Mouse (Mus musculus): ENCODE measurements at regions not wholly inside any gene's neighbourhood (a gene's known extent, or its start where the extent isn't known, plus 50 kb on each side); places are given as distances from the start of the nearest gene placed in this dataset.

DNA sequence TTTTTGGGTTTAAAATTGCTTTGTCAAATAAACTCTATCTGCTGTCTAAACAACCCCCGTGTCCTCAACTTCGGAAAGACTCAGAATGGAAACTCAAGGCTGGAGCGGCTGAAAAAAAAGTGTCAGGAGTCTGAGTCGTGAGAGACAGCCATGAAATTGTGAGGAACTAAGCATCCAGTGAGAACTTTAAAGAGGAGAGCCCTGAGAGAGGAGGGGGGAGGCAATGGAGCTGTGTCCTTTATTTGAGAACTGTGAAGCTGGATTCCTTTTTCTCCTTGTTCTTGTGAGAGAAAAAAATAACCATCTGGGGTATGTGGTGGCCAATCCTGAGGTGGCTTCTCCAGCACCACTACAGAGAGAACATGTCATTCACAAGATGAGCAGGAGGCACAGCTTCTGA is 336.9 kb upstream of the Dynlrb2 start:
- no peak overlapping the region for H3K4me3 ChIP-seq (ENCODE audit: low read length)
- no peak for ATAC-seq (replicated peaks; ENCODE audit: extremely low read depth, insufficient read depth, low FRiP score)
- H3K4me2 ChIP-seq (ENCODE audit: low read depth, low read length) = no peak overlapping the region

DNA sequence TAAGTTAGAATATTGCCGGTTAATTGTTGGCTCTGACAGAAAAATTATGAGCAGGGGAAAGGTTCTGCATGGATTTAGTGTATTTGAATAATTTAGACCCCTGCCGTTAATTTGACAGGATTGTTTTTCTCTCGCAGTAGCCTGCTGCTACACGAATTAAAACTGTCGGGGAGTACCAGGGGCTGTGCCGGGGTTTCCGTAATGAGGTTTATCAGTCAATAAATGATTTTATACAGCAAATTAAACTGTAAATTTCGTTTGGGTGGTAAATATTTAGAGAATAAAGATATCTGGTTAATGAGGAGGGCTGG is 339.8 kb upstream of the Dynlrb2 start:
- H3K36me3 ChIP-seq (ENCODE audit: control insufficient read depth, insufficient read depth) = no peaks in the 10 kb centered on the region
- ATAC-seq (replicated peaks; ENCODE audit: extremely low read depth, insufficient read depth, low FRiP score) = no peak
- WGBS = 40% methylated on average over 8 of the region's 8 CpGs

More for the DNA sequence above, 336.9 kb upstream of the Dynlrb2 start:
- 28% methylated on average over 4 of the region's 4 CpGs for WGBS
- H3K9ac ChIP-seq (ENCODE audit: low read length) = no peak overlapping the region
- H3K27me3 ChIP-seq (ENCODE audit: control insufficient read depth, insufficient read depth, low read length) = no peaks in the 10 kb centered on the region
- H3K36me3 ChIP-seq (ENCODE audit: control insufficient read depth, insufficient read depth) = no peaks in the 10 kb centered on the region
- H3K27ac ChIP-seq (ENCODE audit: low read length) = no peak overlapping the region
- H3K9me3 ChIP-seq (replicated peaks; ENCODE audit: control insufficient read depth, low read length) = no peaks in the 10 kb centered on the region
- no peaks in the 10 kb centered on the region for H3K4me1 ChIP-seq (ENCODE audit: control insufficient read depth, insufficient read depth, low read length)

DNA sequence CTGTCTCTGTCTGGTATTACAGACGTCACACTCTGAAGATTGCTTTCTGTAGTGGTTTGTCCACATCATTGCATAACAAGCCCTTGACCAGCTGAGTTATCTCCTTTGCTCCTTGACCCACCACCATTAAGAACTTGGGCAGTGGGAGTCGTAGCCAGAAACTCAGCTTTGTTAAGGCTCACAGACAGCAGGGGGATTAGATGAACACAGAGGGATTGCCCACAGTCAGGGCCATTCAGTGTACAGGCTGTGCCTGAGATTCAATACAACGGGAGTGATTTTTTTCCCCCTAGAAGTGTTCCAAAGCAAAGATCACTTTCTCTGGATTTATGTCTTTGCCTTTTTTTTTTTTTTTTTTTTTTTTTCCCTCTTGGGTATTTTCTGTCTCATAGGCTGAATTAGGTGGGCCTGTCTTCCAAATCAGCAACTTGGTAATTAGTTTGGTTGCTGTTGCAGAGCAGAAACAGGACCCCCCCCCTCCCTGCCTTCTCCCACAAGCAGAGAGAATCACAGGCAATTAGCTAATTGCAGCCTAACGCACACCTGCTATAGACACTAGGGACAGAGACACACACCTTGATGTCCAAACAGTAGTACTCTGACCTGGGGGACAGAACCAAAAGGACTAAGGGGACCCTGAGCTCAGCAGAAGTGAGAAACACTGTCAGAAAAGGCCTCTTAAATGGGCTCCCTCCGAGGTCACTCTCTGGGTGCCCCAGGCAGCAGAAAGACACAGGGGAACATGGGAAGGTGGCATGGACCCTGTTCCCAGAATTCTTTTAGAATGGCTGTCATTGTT is 340.4 kb upstream of the Dynlrb2 start:
- no peak overlapping the region for H3K9ac ChIP-seq (ENCODE audit: low read length)
- no peaks in the 10 kb centered on the region for H3K36me3 ChIP-seq (ENCODE audit: control insufficient read depth, insufficient read depth)
- ATAC-seq (replicated peaks; ENCODE audit: extremely low read depth, insufficient read depth, low FRiP score) = no peak
- H3K27ac ChIP-seq (ENCODE audit: low read length) = no peak overlapping the region
- H3K4me3 ChIP-seq (ENCODE audit: low read length) = no peak overlapping the region
- H3K4me1 ChIP-seq (ENCODE audit: control insufficient read depth, insufficient read depth, low read length) = no peaks in the 10 kb centered on the region
- H3K4me2 ChIP-seq (ENCODE audit: low read depth, low read length) = no peak overlapping the region
- no peaks in the 10 kb centered on the region for H3K27me3 ChIP-seq (ENCODE audit: control insufficient read depth, insufficient read depth, low read length)
- H3K9me3 ChIP-seq (replicated peaks; ENCODE audit: control insufficient read depth, low read length) = no peaks in the 10 kb centered on the region
- 55% methylated on average over 5 of the region's 5 CpGs for WGBS

More for the DNA sequence above, 339.8 kb upstream of the Dynlrb2 start:
- Histone ChIP-seq H3K27me3 (ENCODE audit: control insufficient read depth, insufficient read depth, low read length) (no peaks in the 10 kb centered on the region), H3K4me1 (ENCODE audit: control insufficient read depth, insufficient read depth, low read length) (no peaks in the 10 kb centered on the region), H3K9ac (ENCODE audit: low read length) (no peak overlapping the region), H3K9me3 (replicated peaks; ENCODE audit: control insufficient read depth, low read length) (no peaks in the 10 kb centered on the region), H3K27ac (ENCODE audit: low read length) (no peak overlapping the region), H3K4me2 (ENCODE audit: low read depth, low read length) (no peak overlapping the region), H3K4me3 (ENCODE audit: low read length) (no peak overlapping the region)

DNA sequence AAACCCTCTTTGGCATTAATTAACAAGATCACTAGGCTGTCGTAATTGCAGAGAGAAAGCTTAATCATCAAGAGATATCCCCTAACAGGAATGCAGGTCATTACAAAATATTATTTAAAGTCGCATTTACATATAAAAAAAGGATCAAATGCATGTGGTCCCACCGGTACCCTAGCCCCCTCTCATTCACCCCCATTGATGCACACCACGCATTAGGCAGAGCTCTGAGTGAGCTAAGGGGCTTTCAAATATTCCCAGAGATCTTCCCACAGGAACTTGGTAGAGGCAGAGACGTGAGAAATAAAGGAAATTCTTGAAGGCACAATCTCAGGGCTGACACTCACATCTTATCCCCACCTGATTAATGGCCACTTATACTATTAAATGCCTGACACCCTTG is 343.8 kb upstream of the Dynlrb2 start:
- 55% methylated on average over 5 of the region's 5 CpGs for WGBS
- Histone ChIP-seq H3K4me1 (ENCODE audit: control insufficient read depth, insufficient read depth, low read length) (no peaks in the 10 kb centered on the region), H3K4me2 (ENCODE audit: low read depth, low read length) (no peak overlapping the region), H3K9ac (ENCODE audit: low read length) (no peak overlapping the region), H3K27me3 (ENCODE audit: control insufficient read depth, insufficient read depth, low read length) (no peaks in the 10 kb centered on the region), H3K36me3 (ENCODE audit: control insufficient read depth, insufficient read depth) (no peaks in the 10 kb centered on the region), H3K27ac (ENCODE audit: low read length) (no peak overlapping the region), H3K4me3 (ENCODE audit: low read length) (no peak overlapping the region), H3K9me3 (replicated peaks; ENCODE audit: control insufficient read depth, low read length) (no peaks in the 10 kb centered on the region)
- no peak for ATAC-seq (replicated peaks; ENCODE audit: extremely low read depth, insufficient read depth, low FRiP score)

DNA sequence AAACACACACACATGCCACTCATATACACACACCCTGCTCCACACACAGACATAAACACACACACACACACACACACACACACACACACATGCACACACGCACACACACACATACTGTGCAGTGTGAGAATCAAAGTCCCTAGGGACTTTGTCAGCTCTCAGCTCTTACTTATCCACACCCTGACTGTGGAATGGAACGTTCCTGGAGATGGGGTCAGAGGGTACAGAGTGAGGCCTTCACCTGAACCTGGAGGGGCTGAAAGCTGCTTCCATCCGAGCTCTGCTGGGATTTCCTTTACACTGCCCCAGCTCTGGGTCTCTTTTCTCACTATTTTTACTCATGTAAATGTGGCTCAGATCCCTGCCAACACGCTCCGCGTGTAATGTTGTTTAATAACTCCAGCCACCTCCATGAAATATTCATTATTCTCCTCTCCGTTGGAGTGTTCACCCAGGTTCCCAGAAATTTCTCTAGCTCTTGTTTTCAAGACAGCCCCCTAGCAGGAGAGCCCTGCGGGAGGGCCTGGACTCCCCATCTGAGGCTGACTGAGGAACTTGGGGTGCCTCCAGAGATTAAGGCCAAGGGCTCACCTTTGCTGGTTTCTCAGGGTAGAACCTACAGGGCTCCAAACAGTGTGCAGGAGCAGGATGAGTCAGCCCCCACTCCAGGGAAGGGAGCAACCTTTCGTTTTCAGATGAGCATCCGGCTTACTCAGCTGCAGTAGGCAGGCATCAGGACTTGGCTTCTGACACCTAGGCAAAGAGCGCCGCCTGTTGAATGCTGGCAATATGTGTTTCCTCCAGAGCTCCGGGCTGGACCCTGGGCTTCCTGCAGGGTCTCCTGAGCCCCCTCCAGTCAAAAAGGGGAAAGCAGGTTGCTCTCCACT is 360.8 kb upstream of the Dynlrb2 start:
- no peak for ATAC-seq (replicated peaks; ENCODE audit: extremely low read depth, insufficient read depth, low FRiP score)
- 48% methylated on average over 13 of the region's 13 CpGs for WGBS
- Histone ChIP-seq H3K4me1 (ENCODE audit: control insufficient read depth, insufficient read depth, low read length) (no peaks in the 10 kb centered on the region), H3K9ac (ENCODE audit: low read length) (no peak overlapping the region), H3K36me3 (ENCODE audit: control insufficient read depth, insufficient read depth) (no peaks in the 10 kb centered on the region), H3K27ac (ENCODE audit: low read length) (no peak overlapping the region), H3K4me3 (ENCODE audit: low read length) (no peak overlapping the region), H3K27me3 (ENCODE audit: control insufficient read depth, insufficient read depth, low read length) (no peaks in the 10 kb centered on the region), H3K4me2 (ENCODE audit: low read depth, low read length) (no peak overlapping the region), H3K9me3 (replicated peaks; ENCODE audit: control insufficient read depth, low read length) (no peaks in the 10 kb centered on the region)

DNA sequence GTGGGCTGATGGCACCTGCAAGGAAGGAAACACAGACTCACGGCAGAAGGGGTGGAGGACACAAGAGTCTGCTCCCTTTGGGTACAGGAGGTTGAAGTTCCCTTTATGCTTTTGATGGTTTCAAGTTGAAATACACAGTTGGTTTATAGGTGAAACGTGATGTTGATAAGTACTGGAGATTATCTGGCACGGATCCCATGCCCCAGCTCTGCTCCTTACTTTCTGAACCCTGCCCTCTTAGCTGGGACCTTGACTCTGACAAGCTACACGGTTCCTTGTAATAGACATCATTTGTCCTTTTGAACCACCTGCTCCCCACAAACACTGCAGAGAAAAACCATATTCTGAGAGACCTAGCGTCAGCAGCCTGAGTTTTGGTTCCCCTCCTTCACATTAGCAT is 363.4 kb upstream of the Dynlrb2 start:
- H3K4me3 ChIP-seq (ENCODE audit: low read length) = no peak overlapping the region
- 66% methylated on average over 5 of the region's 5 CpGs for WGBS
- H3K36me3 ChIP-seq (ENCODE audit: control insufficient read depth, insufficient read depth) = no peaks in the 10 kb centered on the region
- H3K4me2 ChIP-seq (ENCODE audit: low read depth, low read length) = no peak overlapping the region
- no peaks in the 10 kb centered on the region for H3K9me3 ChIP-seq (replicated peaks; ENCODE audit: control insufficient read depth, low read length)
- H3K9ac ChIP-seq (ENCODE audit: low read length) = no peak overlapping the region
- H3K27me3 ChIP-seq (ENCODE audit: control insufficient read depth, insufficient read depth, low read length) = no peaks in the 10 kb centered on the region
- ATAC-seq (replicated peaks; ENCODE audit: extremely low read depth, insufficient read depth, low FRiP score) = no peak
- H3K4me1 ChIP-seq (ENCODE audit: control insufficient read depth, insufficient read depth, low read length) = no peaks in the 10 kb centered on the region
- H3K27ac ChIP-seq (ENCODE audit: low read length) = no peak overlapping the region

DNA sequence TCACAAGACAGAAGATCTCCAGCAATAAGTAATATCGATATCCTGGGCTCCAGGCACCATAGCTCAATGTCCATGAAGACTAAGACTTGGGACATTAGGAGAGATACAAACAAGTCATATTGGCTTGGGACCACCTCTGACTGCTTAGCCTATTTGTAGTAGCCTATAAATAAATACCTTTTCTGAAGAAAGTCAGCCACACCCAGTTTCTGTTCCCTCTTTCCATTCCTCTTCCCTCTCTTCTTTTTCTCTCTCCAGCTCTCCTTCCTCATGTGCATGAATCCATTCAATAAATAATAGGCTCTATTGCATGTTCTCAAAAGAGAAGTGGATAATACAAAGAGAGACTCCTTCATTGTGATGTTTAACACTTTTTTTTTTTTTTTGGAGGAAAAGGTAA is 364.8 kb upstream of the Dynlrb2 start:
- H3K36me3 ChIP-seq (ENCODE audit: control insufficient read depth, insufficient read depth) = no peaks in the 10 kb centered on the region
- H3K27ac ChIP-seq (ENCODE audit: low read length) = no peak overlapping the region
- H3K4me2 ChIP-seq (ENCODE audit: low read depth, low read length) = no peak overlapping the region
- no peaks in the 10 kb centered on the region for H3K27me3 ChIP-seq (ENCODE audit: control insufficient read depth, insufficient read depth, low read length)
- H3K4me1 ChIP-seq (ENCODE audit: control insufficient read depth, insufficient read depth, low read length) = no peaks in the 10 kb centered on the region
- H3K9ac ChIP-seq (ENCODE audit: low read length) = no peak overlapping the region
- no peaks in the 10 kb centered on the region for H3K9me3 ChIP-seq (replicated peaks; ENCODE audit: control insufficient read depth, low read length)
- ATAC-seq (replicated peaks; ENCODE audit: extremely low read depth, insufficient read depth, low FRiP score) = no peak
- no peak overlapping the region for H3K4me3 ChIP-seq (ENCODE audit: low read length)
- 92% methylated on average over 1 of the region's 1 CpGs for WGBS

DNA sequence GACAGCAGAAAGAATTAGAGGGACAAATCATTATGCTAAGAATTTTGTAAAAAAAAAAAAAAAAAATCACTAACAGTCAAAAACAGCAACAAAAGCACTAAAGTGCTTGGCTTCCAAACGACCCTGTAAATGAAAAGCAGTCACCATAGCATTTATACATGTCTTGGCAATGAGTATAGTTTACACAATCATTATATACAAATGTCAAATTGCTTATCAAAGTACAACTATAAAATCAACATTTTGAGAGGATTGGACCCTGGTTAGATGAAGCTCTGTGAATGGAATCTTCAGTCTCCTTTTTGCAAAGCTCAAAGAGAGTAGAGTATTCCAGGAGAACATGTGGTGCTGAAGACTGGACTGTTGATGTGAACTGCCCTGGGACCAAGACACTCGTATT is 367.0 kb upstream of the Dynlrb2 start:
- H3K36me3 ChIP-seq (ENCODE audit: control insufficient read depth, insufficient read depth) = no peaks in the 10 kb centered on the region
- 58% methylated on average over 2 of the region's 2 CpGs for WGBS
- no peak overlapping the region for H3K4me3 ChIP-seq (ENCODE audit: low read length)
- no peaks in the 10 kb centered on the region for H3K4me1 ChIP-seq (ENCODE audit: control insufficient read depth, insufficient read depth, low read length)
- H3K9ac ChIP-seq (ENCODE audit: low read length) = no peak overlapping the region
- no peaks in the 10 kb centered on the region for H3K9me3 ChIP-seq (replicated peaks; ENCODE audit: control insufficient read depth, low read length)
- ATAC-seq (replicated peaks; ENCODE audit: extremely low read depth, insufficient read depth, low FRiP score) = no peak
- H3K27me3 ChIP-seq (ENCODE audit: control insufficient read depth, insufficient read depth, low read length) = no peaks in the 10 kb centered on the region
- H3K27ac ChIP-seq (ENCODE audit: low read length) = no peak overlapping the region
- H3K4me2 ChIP-seq (ENCODE audit: low read depth, low read length) = no peak overlapping the region

DNA sequence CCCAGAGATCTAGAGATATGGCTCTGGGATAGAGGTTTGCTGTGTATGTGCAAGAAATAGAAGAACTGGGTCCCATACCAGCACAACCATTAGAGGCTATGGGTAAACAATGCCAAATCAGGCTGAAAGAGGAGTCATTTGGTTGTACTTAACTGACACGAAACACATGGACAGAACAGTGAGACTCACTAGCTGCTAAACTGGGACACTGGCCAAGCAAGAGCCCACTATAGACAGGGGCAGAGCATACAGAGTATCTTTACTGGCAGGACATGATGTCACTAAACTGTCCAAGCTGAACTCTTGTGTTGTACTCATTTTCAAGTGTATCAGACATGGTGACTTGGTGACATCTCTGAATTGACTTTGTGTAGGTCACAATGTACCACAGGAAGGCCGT is 371.3 kb upstream of the Dynlrb2 start:
- WGBS = 53% methylated on average over 2 of the region's 2 CpGs
- no peak overlapping the region for H3K4me2 ChIP-seq (ENCODE audit: low read depth, low read length)
- H3K9ac ChIP-seq (ENCODE audit: low read length) = no peak overlapping the region
- no peaks in the 10 kb centered on the region for H3K27me3 ChIP-seq (ENCODE audit: control insufficient read depth, insufficient read depth, low read length)
- no peaks in the 10 kb centered on the region for H3K4me1 ChIP-seq (ENCODE audit: control insufficient read depth, insufficient read depth, low read length)
- no peaks in the 10 kb centered on the region for H3K36me3 ChIP-seq (ENCODE audit: control insufficient read depth, insufficient read depth)
- 0 out of 2 replicates have a peak, but pooled peaks have one; percentile 37 for ATAC-seq (replicated peaks; ENCODE audit: extremely low read depth, insufficient read depth, low FRiP score)
- no peak overlapping the region for H3K4me3 ChIP-seq (ENCODE audit: low read length)
- H3K9me3 ChIP-seq (replicated peaks; ENCODE audit: control insufficient read depth, low read length) = no peaks in the 10 kb centered on the region
- H3K27ac ChIP-seq (ENCODE audit: low read length) = no peak overlapping the region

Data from heart, embryonic 16.5 days (tissue).